Comparison of ENCODE assay signal across 8 mouse cellular contexts in genomic region chr2:60963616-60964015, GRCm38 (mm10). TPM values are rescaled to one million over a fixed set of nuclear protein-coding genes. Genes with fewer than 3 reads are reported as not detected.
DNase-seq lines count a peak whose midpoint lies in the region; ATAC-seq and TF ChIP-seq lines count a peak whose summit lies in the region.

No protein-coding gene starts in this region.

- H3K4me1 ChIP-seq in heart, adult 2 months (ENCODE audit: control insufficient read depth, insufficient read depth, low read length), result peaks cover 12% of the 10 kb centered on the region
- peaks cover 8% of the 10 kb centered on the region; the same call in 1 of the 2 replicates for H3K4me1 ChIP-seq in heart, embryonic 16.5 days (ENCODE audit: control insufficient read depth, insufficient read depth, low read length)
- no peaks in the 10 kb centered on the region for H3K4me1 ChIP-seq in liver, embryonic 13.5 days (replicated peaks)
- H3K4me1 ChIP-seq in neural tube, embryonic 15.5 days, result peaks cover 31% of the 10 kb centered on the region

- ATAC-seq in heart, embryonic 16.5 days (replicated peaks; ENCODE audit: extremely low read depth, insufficient read depth, low FRiP score), result no peak
- no peak for ATAC-seq in liver, embryonic 13.5 days (ENCODE audit: low read depth)
- no peak for ATAC-seq in neural tube, embryonic 15.5 days (ENCODE audit: low FRiP score)

- H3K79me2 ChIP-seq in heart, adult 2 months (replicated peaks; ENCODE audit: control insufficient read depth, insufficient read depth, low read length), result no peaks in the 10 kb centered on the region; the same call in 1 of the 2 replicates

- no peak for TF ChIP-seq CTCF in heart, adult 2 months (IDR thresholded peaks at IDR 0.05)

- H3K4me3 ChIP-seq in heart, adult 2 months, result peak overlapping the region; percentile 98
- H3K4me3 ChIP-seq in heart, embryonic 16.5 days (ENCODE audit: low read length), result peak overlapping the region; percentile 73
- H3K4me3 ChIP-seq in liver, embryonic 13.5 days (replicated peaks), result peak overlapping the region; percentile 61
- peak overlapping the region; percentile 85 for H3K4me3 ChIP-seq in neural tube, embryonic 15.5 days (replicated peaks)

- H3K9ac ChIP-seq in heart, adult 2 months (ENCODE audit: low read depth, low read length), result peak overlapping the region; percentile 93
- peak overlapping the region; percentile 81 for H3K9ac ChIP-seq in heart, embryonic 16.5 days (ENCODE audit: low read length)
- H3K9ac ChIP-seq in liver, embryonic 13.5 days, result peak overlapping the region; percentile 64; the same call in 1 of the 2 replicates
- H3K9ac ChIP-seq in neural tube, embryonic 15.5 days (replicated peaks), result peak overlapping the region; percentile 81

- intact Hi-C loops in heart, adult 2 months (cut with DNase I), result loop anchor here (2.0 to 5.0 kb wide), 7 partner anchors 41 to 439 kb away; partner anchors contain the start of gene Itgb6

- peak overlapping the region; percentile 99 for H3K27ac ChIP-seq in heart, adult 2 months
- peak overlapping the region; percentile 99 for H3K27ac ChIP-seq in heart, embryonic 16.5 days (ENCODE audit: low read length)
- peak overlapping the region; percentile 79; the same call in 1 of the 2 replicates for H3K27ac ChIP-seq in liver, embryonic 13.5 days
- H3K27ac ChIP-seq in neural tube, embryonic 15.5 days (replicated peaks), result peak overlapping the region; percentile 96

- H3K4me2 ChIP-seq in heart, embryonic 16.5 days (ENCODE audit: low read depth, low read length), result peak overlapping the region; percentile 65
- H3K4me2 ChIP-seq in liver, embryonic 13.5 days, result peak overlapping the region; percentile 66
- H3K4me2 ChIP-seq in neural tube, embryonic 15.5 days, result peak overlapping the region; percentile 73

- H3K9me3 ChIP-seq in heart, embryonic 16.5 days (replicated peaks; ENCODE audit: control insufficient read depth, low read length), result no peaks in the 10 kb centered on the region
- no peaks in the 10 kb centered on the region for H3K9me3 ChIP-seq in liver, embryonic 13.5 days (replicated peaks)
- no peaks in the 10 kb centered on the region for H3K9me3 ChIP-seq in neural tube, embryonic 15.5 days (replicated peaks)

- DNase-seq in heart, adult 2 months, result peak in 1 of 2 experiments; percentile 30
- DNase-seq in heart, adult 18-20 months, result no peak
- peak; percentile 8 for DNase-seq in ZHBTc4 (ENCODE audit: low read depth, low spot score)
- DNase-seq in liver, embryonic 13.5 days, result no peak
- DNase-seq in cerebellum, adult 18-20 months, result no peak
- DNase-seq in cerebellum, adult 11-12 months, result no peak

- no peak for TF ChIP-seq POLR2A in heart, adult 2 months (IDR thresholded peaks at IDR 0.05; ENCODE audit: insufficient read depth, low read depth, low read length)

- 12% methylated on average over 5 of the region's 5 CpGs for WGBS in heart, adult 2 months
- 7% methylated on average over 5 of the region's 5 CpGs for WGBS in heart, embryonic 16.5 days
- WGBS in liver, embryonic 13.5 days (ENCODE audit: insufficient replicate concordance), result 34% methylated on average over 5 of the region's 5 CpGs
- 10% methylated on average over 5 of the region's 5 CpGs for WGBS in neural tube, embryonic 15.5 days

- TF ChIP-seq EP300 in heart, adult 2 months (IDR thresholded peaks at IDR 0.05; ENCODE audit: insufficient read depth, low read depth, low read length), result no peak

- peaks cover 15% of the 10 kb centered on the region; the same call in 1 of the 2 replicates for H3K36me3 ChIP-seq in heart, adult 2 months (ENCODE audit: control insufficient read depth, insufficient read depth, low read length)
- no peaks in the 10 kb centered on the region for H3K36me3 ChIP-seq in heart, embryonic 16.5 days (ENCODE audit: control insufficient read depth, insufficient read depth)
- H3K36me3 ChIP-seq in liver, embryonic 13.5 days, result no peaks in the 10 kb centered on the region
- no peaks in the 10 kb centered on the region for H3K36me3 ChIP-seq in neural tube, embryonic 15.5 days

- H3K27me3 ChIP-seq in heart, adult 2 months (ENCODE audit: control insufficient read depth, insufficient read depth, low read length), result no peaks in the 10 kb centered on the region
- H3K27me3 ChIP-seq in heart, embryonic 16.5 days (ENCODE audit: control insufficient read depth, insufficient read depth, low read length), result no peaks in the 10 kb centered on the region
- peaks cover 44% of the 10 kb centered on the region for H3K27me3 ChIP-seq in liver, embryonic 13.5 days
- H3K27me3 ChIP-seq in neural tube, embryonic 15.5 days (replicated peaks), result no peaks in the 10 kb centered on the region

RNA-seq across cellular contexts. Expression of gene Rbms1, which starts 0.6 kb away (rescaled TPM):
- 10 to 100 TPM; 44.5 to 48.7 TPM for total RNA-seq in heart, adult 2 months (2021)
- 72.9 and 79.4 TPM in 2 replicates for polyA plus RNA-seq in heart, adult 2 months (2012; rRNA removed)
- 10 to 100 TPM; 36.3 to 42.7 TPM for total RNA-seq in heart, adult 18-20 months (2021)
- 90.0 and 102 TPM in 2 replicates for polyA plus RNA-seq in heart, embryonic 16.5 days (2015; fragmentation: Nextera tagmentation; extraction: Ambion mirVana)
- 42.5 and 42.8 TPM in 2 replicates for polyA plus RNA-seq in liver, embryonic 13.5 days (2015; fragmentation: Nextera tagmentation; extraction: Ambion mirVana)
- 65.2 and 84.1 TPM in 2 replicates for polyA plus RNA-seq in neural tube, embryonic 15.5 days (2015; fragmentation: Nextera tagmentation; extraction: Ambion mirVana)
